In genomic region chr17:5429772-5430133, GRCm38 (mm10) we compare ENCODE assay signal across 10 mouse cellular contexts. TPM values are rescaled to one million over a fixed set of nuclear protein-coding genes. Genes with fewer than 3 reads are reported as not detected.
A peak's percentile ranks its signal among the peaks of the same experiment; 100 is the strongest.
DNase-seq lines count a peak whose midpoint lies in the region; ATAC-seq and TF ChIP-seq lines count a peak whose summit lies in the region.
"Had no signal": no experiment of that assay in that cellular context is flagged by ENCODE, and none has a peak within 500 bp of the region (broad histone marks: within the 10 kb centered on the region; RNA-seq: fewer than 3 reads in every experiment).

No protein-coding gene starts in this region.

- H3K36me3 ChIP-seq in kidney, postnatal 0 days (ENCODE audit: insufficient read depth, low read length), result peaks cover 19% of the 10 kb centered on the region
- peaks cover 30% of the 10 kb centered on the region for H3K36me3 ChIP-seq in embryonic facial prominence, embryonic 15.5 days
- H3K36me3 ChIP-seq in hindbrain, embryonic 16.5 days (ENCODE audit: control insufficient read depth, insufficient read depth, low read length), result peaks cover 8% of the 10 kb centered on the region
- 0 out of 2 replicates have a peak, but pooled peaks cover 2% of the 10 kb centered on the region for H3K36me3 ChIP-seq in midbrain, embryonic 16.5 days (ENCODE audit: control insufficient read depth, insufficient read depth, low read length)

- H3K27ac ChIP-seq in kidney, postnatal 0 days, result no peak overlapping the region
- H3K27ac ChIP-seq in embryonic facial prominence, embryonic 15.5 days (replicated peaks), result no peak overlapping the region
- H3K27ac ChIP-seq in hindbrain, embryonic 16.5 days (ENCODE audit: low read depth, low read length), result peak overlapping the region; percentile 69
- H3K27ac ChIP-seq in midbrain, embryonic 16.5 days (ENCODE audit: low read length), result peak overlapping the region; percentile 54; the same call in 1 of the 2 replicates

- peak; percentile 25 for ATAC-seq in kidney, postnatal 0 days (replicated peaks; ENCODE audit: low FRiP score, low read depth)
- ATAC-seq in embryonic facial prominence, embryonic 15.5 days (ENCODE audit: insufficient number of reproducible peaks, low FRiP score, low TSS enrichment, low read depth), result 0 out of 2 replicates have a peak, but pooled peaks have one; percentile 24
- peak; percentile 76 for ATAC-seq in hindbrain, embryonic 16.5 days
- ATAC-seq in midbrain, embryonic 16.5 days, result peak; percentile 56

- no peaks in the 10 kb centered on the region for H3K9me3 ChIP-seq in kidney, postnatal 0 days (replicated peaks; ENCODE audit: low read length)
- no peaks in the 10 kb centered on the region for H3K9me3 ChIP-seq in embryonic facial prominence, embryonic 15.5 days (replicated peaks)
- no peaks in the 10 kb centered on the region for H3K9me3 ChIP-seq in hindbrain, embryonic 16.5 days (ENCODE audit: control insufficient read depth, low read length)
- H3K9me3 ChIP-seq in midbrain, embryonic 16.5 days (replicated peaks; ENCODE audit: control insufficient read depth, low read length, poor library complexity, severe bottlenecking), result no peaks in the 10 kb centered on the region

- TF ChIP-seq CTCF in kidney, postnatal 0 days (IDR thresholded peaks at IDR 0.05; ENCODE audit: low read depth), result no peak; the same call in 1 of the 2 replicates

- no peak overlapping the region for H3K4me3 ChIP-seq in kidney, postnatal 0 days (replicated peaks; ENCODE audit: low read depth, low read length)
- H3K4me3 ChIP-seq in embryonic facial prominence, embryonic 15.5 days (replicated peaks), result no peak overlapping the region
- no peak overlapping the region for H3K4me3 ChIP-seq in hindbrain, embryonic 16.5 days (ENCODE audit: low read length)
- no peak overlapping the region for H3K4me3 ChIP-seq in midbrain, embryonic 16.5 days (ENCODE audit: low read depth, low read length)
- H3K4me3 ChIP-seq: erythroblast, embryonic 14.5 days had no signal

- no peak overlapping the region for H3K4me2 ChIP-seq in kidney, postnatal 0 days (ENCODE audit: low read length)
- no peak overlapping the region for H3K4me2 ChIP-seq in embryonic facial prominence, embryonic 15.5 days (replicated peaks)
- no peak overlapping the region for H3K4me2 ChIP-seq in hindbrain, embryonic 16.5 days (ENCODE audit: low read length)
- H3K4me2 ChIP-seq in midbrain, embryonic 16.5 days (ENCODE audit: low read length), result no peak overlapping the region

- no peaks in the 10 kb centered on the region for H3K27me3 ChIP-seq in kidney, postnatal 0 days (ENCODE audit: insufficient read depth, low read length)
- H3K27me3 ChIP-seq in embryonic facial prominence, embryonic 15.5 days, result no peaks in the 10 kb centered on the region
- no peaks in the 10 kb centered on the region for H3K27me3 ChIP-seq in hindbrain, embryonic 16.5 days (replicated peaks; ENCODE audit: control insufficient read depth, insufficient read depth, low read length)
- H3K27me3 ChIP-seq in midbrain, embryonic 16.5 days (ENCODE audit: control insufficient read depth, insufficient read depth, low read depth, low read length), result no peaks in the 10 kb centered on the region

- no peak for DNase-seq in kidney, postnatal 0 days (ENCODE audit: low spot score)
- DNase-seq in kidney, adult 9 months, result no peak
- no peak for DNase-seq in urinary bladder, adult 2 months (ENCODE audit: low spot score)
- no peak for DNase-seq in c-Kit-positive CD71-positive TER-119-positive erythroid progenitor cells, embryonic 14.5 days (ENCODE audit: low spot score)
- no peak for DNase-seq in layer of hippocampus, adult 9-11 months

- 78% methylated on average over 9 of the region's 9 CpGs for WGBS in kidney, postnatal 0 days
- 78% methylated on average over 9 of the region's 9 CpGs for WGBS in embryonic facial prominence, embryonic 15.5 days
- WGBS in hindbrain, embryonic 16.5 days, result 70% methylated on average over 9 of the region's 9 CpGs
- WGBS in midbrain, embryonic 16.5 days, result 74% methylated on average over 9 of the region's 9 CpGs

- H3K4me1 ChIP-seq in kidney, postnatal 0 days (replicated peaks; ENCODE audit: insufficient read depth, low read length), result no peaks in the 10 kb centered on the region
- no peaks in the 10 kb centered on the region for H3K4me1 ChIP-seq in embryonic facial prominence, embryonic 15.5 days
- no peaks in the 10 kb centered on the region for H3K4me1 ChIP-seq in hindbrain, embryonic 16.5 days (ENCODE audit: control insufficient read depth, insufficient read depth, low read depth, low read length)
- H3K4me1 ChIP-seq in midbrain, embryonic 16.5 days (ENCODE audit: control insufficient read depth, insufficient read depth, low read length), result no peaks in the 10 kb centered on the region

- H3K9ac ChIP-seq in kidney, postnatal 0 days (ENCODE audit: low read depth, low read length), result no peak overlapping the region
- no peak overlapping the region for H3K9ac ChIP-seq in embryonic facial prominence, embryonic 15.5 days
- peak overlapping the region; percentile 55 for H3K9ac ChIP-seq in hindbrain, embryonic 16.5 days (ENCODE audit: low read depth, low read length)
- H3K9ac ChIP-seq in midbrain, embryonic 16.5 days (ENCODE audit: low read depth, low read length), result no peak overlapping the region

RNA-seq across cellular contexts. Expression of gene Tmem242, which starts 10.3 kb away (rescaled TPM):
- 130 and 139 TPM in 2 replicates for polyA plus RNA-seq in kidney, postnatal 0 days (2015; fragmentation: Nextera tagmentation; extraction: Ambion mirVana)
- polyA plus RNA-seq in embryonic facial prominence, embryonic 15.5 days (2015; fragmentation: Nextera tagmentation; extraction: Ambion mirVana), result 115 and 119 TPM in 2 replicates
- polyA plus RNA-seq in hindbrain, embryonic 16.5 days (2015; fragmentation: Nextera tagmentation; extraction: Ambion mirVana), result 112 and 118 TPM in 2 replicates
- 96.3 and 109 TPM in 2 replicates for polyA plus RNA-seq in midbrain, embryonic 16.5 days (2015; fragmentation: Nextera tagmentation; extraction: Ambion mirVana)
- 34.2 and 47.5 TPM in 2 replicates for polyA plus RNA-seq in urinary bladder, adult 2 months (2012; rRNA removed)

RNA-seq across cellular contexts. Expression of gene Ldhal6b, which starts 11.2 kb away (rescaled TPM):
- not detected in 2 replicates for polyA plus RNA-seq in kidney, postnatal 0 days (2015; fragmentation: Nextera tagmentation; extraction: Ambion mirVana)
- polyA plus RNA-seq in embryonic facial prominence, embryonic 15.5 days (2015; fragmentation: Nextera tagmentation; extraction: Ambion mirVana), result not detected in 2 replicates
- not detected in 2 replicates for polyA plus RNA-seq in hindbrain, embryonic 16.5 days (2015; fragmentation: Nextera tagmentation; extraction: Ambion mirVana)
- polyA plus RNA-seq in midbrain, embryonic 16.5 days (2015; fragmentation: Nextera tagmentation; extraction: Ambion mirVana), result 0.25 TPM in 1 of 2 replicates, not detected in the other
- polyA plus RNA-seq in urinary bladder, adult 2 months (2012; rRNA removed), result 0.36 and 0.49 TPM in 2 replicates
- polyA plus RNA-seq: erythroblast, embryonic 14.5 days; stomach, embryonic 14.5 days had no signal

Comparison
In these comparisons a context has a peak if more than half of its experiments do, and no peak if none do; other contexts are left out.
1. ATAC-seq: peak in every context shown above with its lines; median percentile 76 in hindbrain, embryonic 16.5 days; 56 in midbrain, embryonic 16.5 days; 25 in kidney, postnatal 0 days; 24 in embryonic facial prominence, embryonic 15.5 days.
2. H3K27ac ChIP-seq: peak in hindbrain, embryonic 16.5 days (single experiment) and midbrain, embryonic 16.5 days (single experiment); none in kidney, postnatal 0 days (single experiment) and embryonic facial prominence, embryonic 15.5 days (single experiment).